Mouse (Mus musculus) testis, adult 2 months (tissue): ENCODE results near the gene Rnaset2b. TPM values are rescaled to one million over a fixed set of nuclear protein-coding genes. Genes with fewer than 3 reads are reported as not detected.
"Not testable (repeated sequence)": the region's sequence is repeated elsewhere in the genome, so short reads cannot be mapped to it uniquely, and the experiment has no call there.

ENCODE experiments used
- H3K27ac ChIP-seq: fragments of 200-500 bp; 2 replicates; pipeline ENCODE4 v1.5.1; 2012; ENCODE audit warnings: low read depth, low read length; ENCODE audit not compliant: control insufficient read depth, insufficient read depth
- H3K27me3 ChIP-seq: fragments of 200-500 bp; 2 replicates; pipeline ENCODE4 v1.6.1; 2012; ENCODE audit warnings: mild to moderate bottlenecking, low read length, moderate library complexity; ENCODE audit not compliant: control insufficient read depth, insufficient read depth
- H3K36me3 ChIP-seq: fragments of 200-500 bp; 2 replicates; pipeline ENCODE4 v1.6.1; 2012; ENCODE audit warnings: mild to moderate bottlenecking, low read length; ENCODE audit not compliant: control insufficient read depth, insufficient read depth
- H3K4me1 ChIP-seq: fragments of 200-500 bp; 2 replicates; pipeline ENCODE4 v1.6.1; 2012; ENCODE audit warnings: low read length; ENCODE audit not compliant: control insufficient read depth, insufficient read depth
- H3K4me3 ChIP-seq: fragments of 200-500 bp; 2 replicates; pipeline ENCODE4 v1.5.1; 2012; ENCODE audit warnings: low read depth, mild to moderate bottlenecking, low read length, moderate library complexity, mixed read lengths; ENCODE audit not compliant: control insufficient read depth
- POLR2A ChIP-seq: fragments of 200-500 bp; IDR thresholded peaks from 2 replicates; pipeline ENCODE4 v1.6.1; 2012; ENCODE audit warnings: low read depth, mild to moderate bottlenecking, inconsistent platforms, low read length, moderate library complexity; ENCODE audit not compliant: control insufficient read depth
- polyA plus RNA-seq: library from polyadenylated mRNA; depleted of rRNA; stranded (reverse); fragments of >200 nt; gene quantifications from 2 replicates; pipeline ENCODE4 v1.2.3, GENCODE M21; 2012

The Rnaset2b gene
- polyA plus RNA-seq, 1 experiment = 45.0 TPM

GRCm38 (mm10) chr17:6962339-6962738, 8.1 kb upstream of the Rnaset2b start:
- 0 out of 2 replicates have a peak overlapping the region, but pooled peaks have one; percentile 49 for H3K27ac ChIP-seq
- H3K4me3 ChIP-seq = peak overlapping the region; percentile 78
- not testable (repeated sequence) for H3K4me1 ChIP-seq, H3K27me3 ChIP-seq, H3K36me3 ChIP-seq

GRCm38 (mm10) chr17:6962936-6963335, 7.5 kb upstream of the Rnaset2b start:
- not testable (repeated sequence) for H3K4me1 ChIP-seq, H3K27me3 ChIP-seq, H3K36me3 ChIP-seq
- H3K27ac ChIP-seq = peak overlapping the region; percentile 21
- H3K4me3 ChIP-seq = peak overlapping the region; percentile 44

GRCm38 (mm10) chr17:6965364-6965763, 5.1 kb upstream of the Rnaset2b start:
- H3K4me1 ChIP-seq, H3K4me3 ChIP-seq, H3K27ac ChIP-seq, H3K36me3 ChIP-seq, H3K27me3 ChIP-seq: not testable (repeated sequence)

DNA sequence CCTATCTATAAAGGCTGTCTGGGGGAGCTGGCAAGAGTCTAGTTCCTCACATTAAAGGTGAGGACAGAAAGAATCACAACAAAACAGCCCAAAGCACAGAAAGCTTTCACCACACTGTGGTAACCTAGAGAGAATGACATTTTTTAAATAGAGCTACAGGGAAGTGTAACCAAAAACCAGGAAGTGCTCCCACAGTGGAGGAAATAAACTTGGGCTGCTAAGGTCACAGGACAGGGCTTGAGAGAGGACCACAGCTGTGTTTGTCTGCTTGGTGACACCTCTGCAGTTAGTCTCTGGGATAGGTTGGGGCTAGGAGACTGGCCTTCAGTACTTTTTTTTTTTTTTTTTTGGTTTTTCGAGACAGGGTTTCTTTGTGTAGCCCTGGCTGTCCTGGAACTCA, 2.8 kb upstream of the Rnaset2b start:
- not testable (repeated sequence) for H3K4me1 ChIP-seq, H3K4me3 ChIP-seq, H3K36me3 ChIP-seq

GRCm38 (mm10) chr17:6971238-6971637, 804 bp downstream of the Rnaset2b start:
- H3K36me3 ChIP-seq, H3K27me3 ChIP-seq, H3K4me1 ChIP-seq, H3K4me3 ChIP-seq, H3K27ac ChIP-seq: not testable (repeated sequence)

More for the DNA sequence above, 2.8 kb upstream of the Rnaset2b start:
- not testable (repeated sequence) for H3K27me3 ChIP-seq, H3K27ac ChIP-seq

GRCm38 (mm10) chr17:6972836-6973396, 2.5 kb downstream of the Rnaset2b start:
- not testable (repeated sequence) for H3K27ac ChIP-seq, H3K36me3 ChIP-seq, H3K4me1 ChIP-seq, H3K4me3 ChIP-seq, H3K27me3 ChIP-seq

DNA sequence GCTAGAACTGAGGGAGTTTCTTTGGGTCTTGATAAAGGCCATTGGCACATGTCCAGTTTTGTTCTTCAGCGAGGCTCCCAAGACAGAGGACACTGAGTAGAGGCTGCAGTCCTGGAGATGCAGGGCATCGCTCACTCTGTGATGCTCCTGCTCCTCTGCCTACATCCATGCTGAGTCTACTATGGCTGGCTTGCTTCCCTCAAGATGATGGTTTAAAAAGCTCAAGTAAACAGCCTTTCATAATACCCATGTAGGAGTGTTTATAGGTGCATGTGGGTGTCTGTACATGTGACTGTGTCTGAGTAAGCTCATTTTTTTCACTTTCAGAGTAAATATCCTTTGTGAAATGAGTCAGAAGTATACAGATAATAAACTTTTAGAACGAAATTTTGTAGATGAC, 4.6 kb downstream of the Rnaset2b start:
- H3K4me1 ChIP-seq, H3K27ac ChIP-seq, H3K4me3 ChIP-seq, H3K27me3 ChIP-seq, H3K36me3 ChIP-seq: not testable (repeated sequence)

DNA sequence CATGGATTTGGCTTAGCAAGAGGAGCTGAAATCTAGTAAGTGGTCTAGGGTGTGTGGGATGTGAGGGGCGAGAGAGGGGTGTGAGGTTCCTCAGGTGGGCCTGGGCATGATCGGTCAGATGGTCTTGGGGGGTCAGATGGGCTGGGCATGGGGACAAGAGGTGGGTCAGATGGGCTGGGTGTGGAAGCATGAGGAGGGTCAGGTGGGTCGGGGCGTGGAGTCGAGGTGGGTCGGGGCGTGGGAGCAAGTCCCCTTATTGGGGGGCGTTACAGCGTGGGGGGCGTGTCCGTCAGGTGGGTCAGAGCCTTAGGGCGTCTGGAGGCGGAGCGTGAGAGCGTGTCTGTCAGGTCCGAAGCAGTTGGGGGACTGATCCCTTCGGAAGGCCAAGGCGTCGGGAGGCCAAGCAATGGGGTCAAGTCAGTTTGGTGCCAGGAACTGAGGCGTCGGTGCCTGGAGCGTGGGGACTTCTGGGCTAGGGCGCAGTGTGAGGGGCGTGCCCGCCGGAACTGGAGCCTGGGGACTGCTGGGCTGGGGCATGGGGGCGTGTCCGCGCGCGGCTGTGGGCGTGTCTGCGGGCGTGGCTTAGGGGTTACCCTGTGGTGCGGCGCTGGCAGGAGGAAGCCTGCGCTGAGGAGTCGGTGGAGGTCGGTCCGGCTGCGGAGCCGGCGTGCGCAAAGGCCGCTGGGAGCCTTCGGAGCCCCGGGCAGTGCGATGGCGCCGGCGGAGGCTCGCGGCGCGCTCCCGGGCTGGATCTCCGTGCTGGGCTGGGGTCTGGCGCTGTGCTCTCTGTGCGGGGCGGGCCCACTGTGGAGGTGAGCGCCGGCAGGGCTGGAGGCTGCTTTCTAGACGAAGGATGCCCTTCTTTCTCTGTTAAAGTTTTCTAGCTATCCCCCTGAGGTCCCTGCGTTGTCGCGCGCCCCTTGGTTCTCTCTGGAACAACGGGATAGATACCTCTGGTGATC, 8.1 kb downstream of the Rnaset2b start, which contains the start of gene Gm49721:
Gene Gm49721, plus strand, starts transcription at position 618 of the 962 bp plus-strand sequence.
- peak within 1 kb of the TSS; percentile 76 for H3K4me3 ChIP-seq
- H3K27me3 ChIP-seq, H3K27ac ChIP-seq, H3K4me1 ChIP-seq, H3K36me3 ChIP-seq: not testable (repeated sequence)
- TF ChIP-seq POLR2A = peak; percentile 31; the same call in 1 of the 2 replicates

- not testable (repeated sequence) for H3K27me3 ChIP-seq, H3K27ac ChIP-seq, H3K4me1 ChIP-seq, H3K36me3 ChIP-seq
- H3K4me3 ChIP-seq = peak overlapping the region; percentile 20; the same call in 1 of the 2 replicates
Measured at GRCm38 (mm10) chr17:6979380-6979779, 8.9 kb downstream of the Rnaset2b start.

- H3K4me3 ChIP-seq, H3K36me3 ChIP-seq, H3K27me3 ChIP-seq, H3K27ac ChIP-seq, H3K4me1 ChIP-seq: not testable (repeated sequence)
Measured at GRCm38 (mm10) chr17:6980144-6980543, 9.7 kb downstream of the Rnaset2b start.

- H3K4me3 ChIP-seq, H3K36me3 ChIP-seq, H3K4me1 ChIP-seq, H3K27ac ChIP-seq, H3K27me3 ChIP-seq: not testable (repeated sequence)
Measured at GRCm38 (mm10) chr17:6986118-6986517, 15.7 kb downstream of the Rnaset2b start.

DNA sequence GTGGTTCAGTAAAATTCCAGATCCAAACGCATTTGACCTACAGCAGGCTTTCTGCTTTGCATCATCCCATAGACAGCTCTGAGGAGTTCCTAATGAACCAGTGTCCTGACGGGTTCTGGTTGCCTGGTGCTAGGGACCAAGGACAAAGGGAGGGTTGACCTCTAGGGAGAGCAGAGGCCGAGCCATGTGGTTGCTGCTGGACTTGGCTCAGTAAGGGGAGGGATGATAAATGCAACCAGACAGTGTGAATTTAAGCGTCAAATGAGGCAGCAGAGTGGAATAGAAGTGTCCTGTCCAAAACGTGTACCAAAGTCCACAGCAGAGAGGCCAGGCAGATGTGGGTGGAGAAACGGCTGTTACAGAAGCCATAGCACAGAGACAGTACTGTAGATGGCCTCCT, 25.1 kb downstream of the Rnaset2b start:
- not testable (repeated sequence) for H3K27me3 ChIP-seq, H3K4me1 ChIP-seq, H3K27ac ChIP-seq, H3K36me3 ChIP-seq, H3K4me3 ChIP-seq
